Mouse (Mus musculus): Measurements from ENCODE around the gene Pigk.

DNA sequence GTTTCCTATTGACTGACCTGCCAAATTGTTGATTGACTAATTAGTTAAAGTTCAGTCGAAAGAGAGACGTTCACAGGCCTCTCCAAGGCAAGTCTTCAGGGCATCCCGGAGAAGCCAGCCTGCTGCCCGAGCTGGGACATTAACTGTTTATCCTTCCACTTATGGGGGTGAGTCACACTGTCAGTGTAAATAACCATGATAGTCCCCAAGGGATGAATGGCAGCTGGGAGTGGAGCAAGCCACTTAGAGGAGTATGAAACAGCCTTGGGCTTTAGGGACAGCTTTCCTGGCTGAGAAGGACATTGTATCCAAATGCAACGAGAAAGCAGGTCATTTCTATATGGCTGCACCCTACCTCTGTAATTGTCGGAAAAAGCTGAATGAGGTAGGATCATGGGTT lies 158.7 kb downstream of the Pigk start:
- TF ChIP-seq CHD2 (IDR thresholded peaks at IDR 0.05; ENCODE audit: low read depth, low read length) (no peak), HCFC1 (IDR thresholded peaks at IDR 0.05; ENCODE audit: borderline replicate concordance, insufficient read depth, low read length) (no peak), MAFK (IDR thresholded peaks at IDR 0.05; ENCODE audit: insufficient read depth, low read depth, low read length) (no peak)

Measured in ES-E14 (cell line).